Mouse (Mus musculus) liver, embryonic 14.5 days (tissue): ENCODE results near the gene Cars2. TPM values are rescaled to one million over a fixed set of nuclear protein-coding genes. Genes with fewer than 3 reads are reported as not detected.

Experiments
- ATAC-seq: fragments of 200-750 bp; cut with Nextera tagmentation; 2 replicates; pipeline ENCODE4 v1.8.0; 2017; ENCODE audit warnings: moderate number of reproducible peaks, mild to moderate bottlenecking, moderate library complexity; ENCODE audit not compliant: insufficient read depth
- DNase-seq, 3 experiments: peaks; one replicate each; pipeline ENCODE4 v3.0.0-alpha.2; 2012 to 2013; ENCODE audit warnings: low read depth in 3 of 3, low spot score in 3 of 3
- H3K27ac ChIP-seq: fragments of 300-500 bp; sonication (generic); 2 replicates; pipeline ENCODE4 v1.5.1; 2014; ENCODE audit warnings: moderate library complexity, mild to moderate bottlenecking, control low read depth, inconsistent platforms
- H3K27me3 ChIP-seq: fragments of 300-500 bp; sonication (generic); 2 replicates; pipeline ENCODE4 v1.6.1; 2014; ENCODE audit warnings: mild to moderate bottlenecking, low read length, moderate library complexity; ENCODE audit not compliant: control insufficient read depth, insufficient read depth
- H3K36me3 ChIP-seq: fragments of 300-500 bp; sonication (generic); replicated peaks from 2 replicates; pipeline ENCODE4 v1.6.1; 2014; ENCODE audit warnings: low read depth; ENCODE audit not compliant: control insufficient read depth, insufficient read depth
- H3K4me1 ChIP-seq, 2 experiments: fragments of 200-500 bp in 1 of 2; fragments of 300-500 bp in 1 of 2; sonication (generic) in 1 of 2; replicated peaks; 2 replicates each; pipeline ENCODE4 v1.6.1; 2012 to 2014; ENCODE audit warnings: antibody characterized with exemption in 1 of 2, inconsistent platforms in 1 of 2, low read length in 1 of 2; ENCODE audit not compliant: control insufficient read depth in 2 of 2, insufficient read depth in 2 of 2
- H3K4me2 ChIP-seq: fragments of 300-500 bp; sonication (generic); 2 replicates; pipeline ENCODE4 v1.6.1; 2014; ENCODE audit warnings: low read depth, mild to moderate bottlenecking, control low read depth, moderate library complexity
- H3K4me3 ChIP-seq, 2 experiments: fragments of 200-500 bp in 1 of 2; fragments of 300-500 bp in 1 of 2; sonication (generic) in 1 of 2; 2 replicates each; pipeline ENCODE4 v1.5.1; 2012 to 2014; ENCODE audit warnings: low read depth in 2 of 2, low read length in 2 of 2, mild to moderate bottlenecking in 2 of 2, control low read depth in 1 of 2, inconsistent platforms in 1 of 2, moderate library complexity in 1 of 2; ENCODE audit not compliant: insufficient read depth in 1 of 2
- H3K9ac ChIP-seq: fragments of 300-500 bp; sonication (generic); replicated peaks from 2 replicates; pipeline ENCODE4 v1.6.1; 2014; ENCODE audit warnings: mild to moderate bottlenecking, control low read depth, moderate library complexity
- H3K9me3 ChIP-seq: fragments of 300-500 bp; sonication (generic); 2 replicates; pipeline ENCODE4 v1.6.1; 2016; ENCODE audit warnings: low read length, mixed read lengths; ENCODE audit not compliant: control insufficient read depth
- CTCF ChIP-seq: IDR thresholded peaks from 2 replicates; pipeline ENCODE4 v1.5.1; 2016; ENCODE audit warnings: antibody characterized with exemption, low read depth, control low read depth
- EP300 ChIP-seq: IDR thresholded peaks from 2 replicates; pipeline ENCODE4 v1.6.1; 2016; ENCODE audit warnings: antibody characterized with exemption, low read depth
- WGBS: fragments of 180-500 bp; shearing (Covaris S2); extraction: QIAGEN DNeasy Blood & Tissue Kit; methylation state at CpG from one replicate; pipeline ENCODE4 v1.1.7; 2014; ENCODE audit not compliant: insufficient replicate concordance; 5-methylcytosine and 5-hydroxymethylcytosine counted together
- polyA plus RNA-seq, 2 experiments: library from polyadenylated mRNA; depleted of rRNA in 1 of 2; stranded (reverse) in 1 of 2; unstranded in 1 of 2; fragments of >200 nt; fragmentation: Nextera tagmentation in 1 of 2; extraction: Ambion mirVana in 1 of 2; gene quantifications; 2 replicates each; pipeline versions ENCODE4 v1.2.1 to v1.2.3; 2012 to 2014

The Cars2 gene
- polyA plus RNA-seq, 2 experiments = 15.5 to 18.2 TPM

DNA sequence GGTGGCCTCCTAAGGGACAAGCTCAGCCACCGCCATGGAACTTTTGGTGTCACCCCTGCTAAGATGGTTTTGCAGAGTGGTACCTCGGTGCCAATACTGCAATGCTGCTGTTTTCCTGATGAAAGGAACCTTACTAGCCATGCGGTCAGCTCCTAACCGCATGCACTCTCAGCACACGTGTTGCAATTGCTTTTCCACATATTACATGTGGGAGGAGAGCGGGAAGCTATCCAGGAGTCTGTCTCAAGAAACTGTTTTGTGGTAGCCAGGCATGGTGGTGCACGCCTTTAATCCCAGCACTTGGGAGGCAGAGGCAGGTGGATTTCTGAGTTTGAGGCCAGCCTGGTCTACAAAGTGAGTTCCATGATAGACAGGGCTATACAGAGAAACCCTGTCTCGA, 10.4 kb downstream of the Cars2 start:
- no peaks in the 10 kb centered on the region for H3K9me3 ChIP-seq
- DNase-seq (no peak), ATAC-seq (no peak)
- H3K9ac ChIP-seq = no peak overlapping the region
- no peak overlapping the region for H3K27ac ChIP-seq
- H3K36me3 ChIP-seq = peaks cover 10% of the 10 kb centered on the region
- no peak overlapping the region for H3K4me3 ChIP-seq
- H3K4me2 ChIP-seq = no peak overlapping the region
- TF ChIP-seq EP300 = no peak
- TF ChIP-seq CTCF = no peak
- no peaks in the 10 kb centered on the region for H3K4me1 ChIP-seq
- WGBS = 76% methylated on average over 8 of the region's 8 CpGs
- no peaks in the 10 kb centered on the region for H3K27me3 ChIP-seq

DNA sequence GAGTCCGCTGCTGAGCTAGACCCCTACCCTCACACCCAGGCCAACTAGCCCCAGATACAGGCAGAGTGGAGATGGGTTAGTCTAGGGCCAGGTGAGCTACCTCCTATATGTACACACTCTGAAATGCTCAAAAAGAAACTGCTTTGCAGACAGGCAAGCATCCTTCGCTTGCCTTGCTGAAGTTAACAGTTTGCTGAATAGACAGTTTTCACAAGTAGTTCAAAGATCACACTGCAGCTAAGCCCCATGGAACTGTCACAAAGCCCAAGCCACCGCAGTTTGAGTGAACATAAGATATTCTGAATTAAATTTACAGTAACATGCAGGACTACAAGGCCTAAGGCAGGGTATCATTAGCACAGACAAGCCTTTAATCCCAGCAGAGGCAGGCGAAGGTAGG, 11.5 kb downstream of the Cars2 start:
- Histone ChIP-seq H3K27me3 (no peaks in the 10 kb centered on the region), H3K27ac (no peak overlapping the region), H3K9ac (no peak overlapping the region), H3K4me3 (no peak overlapping the region), H3K4me1 (no peaks in the 10 kb centered on the region), H3K4me2 (no peak overlapping the region), H3K9me3 (no peaks in the 10 kb centered on the region), H3K36me3 (peaks cover 10% of the 10 kb centered on the region)
- WGBS = 71% methylated on average over 4 of the region's 4 CpGs
- TF ChIP-seq CTCF (no peak), EP300 (no peak)
- DNase-seq = no peak
- ATAC-seq = no peak

DNA sequence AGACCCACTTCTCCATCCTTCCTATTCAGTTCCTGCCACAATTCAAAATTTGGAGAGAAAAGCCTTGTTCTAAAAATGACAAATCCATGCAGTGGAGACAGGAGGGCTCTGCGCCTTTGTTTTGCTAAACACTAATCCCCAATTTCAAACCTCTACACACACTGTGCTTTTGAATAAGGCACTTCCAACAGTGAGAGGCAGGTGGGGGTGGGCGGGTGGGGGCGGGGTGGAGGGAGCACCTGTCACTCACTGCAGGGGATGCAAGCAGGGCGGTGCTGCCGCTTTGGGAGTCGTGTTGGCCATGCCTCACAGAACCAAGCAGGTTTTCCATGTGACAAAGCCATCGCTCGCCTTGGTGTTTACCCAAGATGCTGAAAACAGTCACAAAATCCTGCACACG, 16.1 kb downstream of the Cars2 start:
- 78% methylated on average over 9 of the region's 9 CpGs for WGBS
- no peak for TF ChIP-seq CTCF
- TF ChIP-seq EP300 = no peak
- Histone ChIP-seq H3K27me3 (no peaks in the 10 kb centered on the region), H3K9ac (no peak overlapping the region), H3K4me2 (no peak overlapping the region), H3K9me3 (no peaks in the 10 kb centered on the region), H3K36me3 (peaks cover 2% of the 10 kb centered on the region), H3K4me3 (no peak overlapping the region), H3K27ac (no peak overlapping the region), H3K4me1 (peaks cover 0 to 5% of the 10 kb centered on the region in 2 experiments; a peak in 1 of 4 replicates)
- DNase-seq = no peak
- no peak for ATAC-seq

DNA sequence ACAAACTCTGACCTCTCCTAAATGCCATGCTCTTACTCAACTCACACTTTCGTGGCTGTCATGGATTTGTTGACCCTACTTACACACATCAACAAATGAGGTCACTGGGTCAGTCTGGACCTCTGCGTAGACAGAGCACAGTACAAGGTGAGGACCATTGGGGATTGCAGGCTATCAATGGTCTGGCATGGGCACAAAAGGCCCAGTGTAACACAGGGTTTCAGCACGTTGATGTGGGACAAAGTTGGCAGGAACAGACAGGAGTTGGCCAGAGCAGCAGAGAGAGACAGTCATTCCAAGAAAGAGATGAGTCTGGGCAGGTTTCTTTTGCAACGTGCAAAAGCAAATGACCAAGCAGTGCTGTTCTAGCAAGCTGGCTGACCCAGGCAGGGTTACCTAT, 19.7 kb downstream of the Cars2 start:
- DNase-seq (peak in 1 of 3 experiments; percentile 26), ATAC-seq (peak; percentile 76)
- no peaks in the 10 kb centered on the region for H3K9me3 ChIP-seq
- H3K27me3 ChIP-seq = no peaks in the 10 kb centered on the region
- H3K27ac ChIP-seq = no peak overlapping the region
- 65% methylated on average over 4 of the region's 4 CpGs for WGBS
- H3K4me1 ChIP-seq = peaks cover 0 to 5% of the 10 kb centered on the region in 2 experiments; a peak in 1 of 4 replicates
- TF ChIP-seq EP300 = no peak
- no peak for TF ChIP-seq CTCF
- peaks cover 2% of the 10 kb centered on the region for H3K36me3 ChIP-seq
- H3K9ac ChIP-seq = no peak overlapping the region
- no peak overlapping the region for H3K4me2 ChIP-seq
- H3K4me3 ChIP-seq = no peak overlapping the region

DNA sequence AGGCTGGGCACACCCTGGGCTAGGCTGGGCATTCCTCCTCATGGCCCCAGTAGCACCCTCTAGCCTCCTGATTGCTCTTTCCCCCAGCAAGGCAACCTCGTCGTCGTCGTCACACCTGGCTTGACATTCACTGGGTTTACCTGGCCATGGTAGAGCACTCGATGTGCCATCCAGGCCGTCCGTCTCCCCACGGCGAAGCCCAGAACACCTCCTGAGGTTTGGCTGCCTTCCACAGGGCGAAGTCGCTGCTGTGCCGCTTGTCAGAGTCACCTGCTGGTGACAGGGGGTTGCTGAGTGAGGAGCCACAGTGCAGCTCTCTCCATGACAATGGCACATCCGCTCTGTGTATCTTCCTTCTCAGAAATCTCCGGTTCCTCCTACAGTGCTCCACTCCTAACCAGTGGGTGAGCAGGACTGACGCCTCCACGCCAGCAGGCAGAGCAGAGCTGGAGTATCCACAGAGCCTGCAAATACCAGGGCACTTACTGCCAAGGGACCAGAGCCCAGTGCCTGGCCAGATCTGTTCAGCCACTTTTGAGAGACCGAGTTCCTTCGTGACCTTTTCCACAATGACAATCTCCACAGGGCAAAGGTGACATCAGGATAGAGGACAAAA, 20.3 kb downstream of the Cars2 start:
- Histone ChIP-seq H3K36me3 (peaks cover 2% of the 10 kb centered on the region), H3K27ac (no peak overlapping the region)
- peak; percentile 15; the same call in 1 of the 2 replicates for ATAC-seq

More for the DNA sequence above, 20.3 kb downstream of the Cars2 start:
- DNase-seq = no peak
- no peak overlapping the region for H3K4me3 ChIP-seq
- no peaks in the 10 kb centered on the region for H3K27me3 ChIP-seq
- H3K9ac ChIP-seq = no peak overlapping the region
- H3K4me1 ChIP-seq = peaks cover 0 to 5% of the 10 kb centered on the region in 2 experiments; a peak in 1 of 4 replicates
- no peak overlapping the region for H3K4me2 ChIP-seq
- no peaks in the 10 kb centered on the region for H3K9me3 ChIP-seq
- 80% methylated on average over 18 of the region's 18 CpGs for WGBS
- TF ChIP-seq CTCF (no peak), EP300 (no peak)
